Mouse (Mus musculus) limb, embryonic 14.5 days (tissue): ENCODE measurements around the gene Klhdc8b. TPM values are rescaled to one million over a fixed set of nuclear protein-coding genes. Genes with fewer than 3 reads are reported as not detected.

Experiments used
- ATAC-seq: fragments of 200-750 bp; cut with Nextera tagmentation; 2 replicates; pipeline ENCODE4 v1.8.0; 2017; ENCODE audit warnings: low read depth, moderate number of reproducible peaks, moderate TSS enrichment; ENCODE audit not compliant: low FRiP score
- DNase-seq: peaks from one replicate; pipeline ENCODE4 v3.0.0-alpha.2; 2015; ENCODE audit warnings: low spot score
- H3K27ac ChIP-seq: fragments of 300-500 bp; sonication (generic); replicated peaks from 2 replicates; pipeline ENCODE4 v1.5.1; 2014; ENCODE audit warnings: low read depth, mild to moderate bottlenecking, low read length, moderate library complexity, mixed read lengths
- H3K27me3 ChIP-seq: fragments of 300-500 bp; sonication (generic); 2 replicates; pipeline ENCODE4 v1.6.1; 2014; ENCODE audit warnings: low read length, mixed read lengths; ENCODE audit not compliant: control insufficient read depth, insufficient read depth
- H3K36me3 ChIP-seq: fragments of 300-500 bp; sonication (generic); 2 replicates; pipeline ENCODE4 v1.6.1; 2014; ENCODE audit warnings: mild to moderate bottlenecking, low read length, moderate library complexity, mixed read lengths; ENCODE audit not compliant: control insufficient read depth, insufficient read depth
- H3K4me1 ChIP-seq: fragments of 300-500 bp; sonication (generic); 2 replicates; pipeline ENCODE4 v1.6.1; 2014; ENCODE audit warnings: antibody characterized with exemption, low read length, mixed read lengths; ENCODE audit not compliant: control insufficient read depth, insufficient read depth
- H3K4me2 ChIP-seq: fragments of 300-500 bp; sonication (generic); replicated peaks from 2 replicates; pipeline ENCODE4 v1.6.1; 2014; ENCODE audit warnings: low read depth, mild to moderate bottlenecking, low read length, moderate library complexity; ENCODE audit not compliant: severe bottlenecking
- H3K4me3 ChIP-seq: fragments of 300-500 bp; sonication (generic); replicated peaks from 2 replicates; pipeline ENCODE4 v1.5.1; 2014; ENCODE audit warnings: low read length
- H3K9ac ChIP-seq: fragments of 300-500 bp; sonication (generic); 2 replicates; pipeline ENCODE4 v1.6.1; 2014; ENCODE audit warnings: mild to moderate bottlenecking, low read depth, low read length, moderate library complexity; ENCODE audit not compliant: severe bottlenecking
- H3K9me3 ChIP-seq: fragments of 300-500 bp; sonication (generic); 2 replicates; pipeline ENCODE4 v1.6.1; 2016; ENCODE audit warnings: low read length; ENCODE audit not compliant: control insufficient read depth
- POLR2A ChIP-seq: fragments of 200-500 bp; IDR thresholded peaks from 2 replicates; pipeline ENCODE4 v1.8.0; 2012; ENCODE audit warnings: inconsistent platforms, mild to moderate bottlenecking, moderate library complexity, borderline replicate concordance; ENCODE audit not compliant: insufficient read depth, insufficient read length; ENCODE audit errors: extremely low read depth
- WGBS: fragments of 180-500 bp; shearing (Covaris S2); extraction: QIAGEN DNeasy Blood & Tissue Kit; methylation state at CpG from one replicate; pipeline ENCODE4 v1.1.7; 2014; 5-methylcytosine and 5-hydroxymethylcytosine counted together
- polyA plus RNA-seq, 2 experiments: library from polyadenylated mRNA; depleted of rRNA in 1 of 2; stranded (reverse) in 1 of 2; unstranded in 1 of 2; fragments of >200 nt; fragmentation: Nextera tagmentation in 1 of 2; extraction: Ambion mirVana in 1 of 2; gene quantifications; 2 replicates each; pipeline versions ENCODE4 v1.2.1 to v1.2.3; 2012 to 2014

Gene Klhdc8b
- polyA plus RNA-seq, 2 experiments, result 27.7 to 43.1 TPM

- no peak overlapping the region for H3K9ac ChIP-seq
- peaks cover 3% of the 10 kb centered on the region; the same call in 1 of the 2 replicates for H3K9me3 ChIP-seq
- 73% methylated on average over 4 of the region's 4 CpGs for WGBS
- H3K36me3 ChIP-seq, result peaks cover 27% of the 10 kb centered on the region
- no peaks in the 10 kb centered on the region for H3K27me3 ChIP-seq
- H3K4me3 ChIP-seq, result no peak overlapping the region
- DNase-seq, result no peak
- no peak for TF ChIP-seq POLR2A
- no peak overlapping the region for H3K27ac ChIP-seq
- H3K4me2 ChIP-seq, result no peak overlapping the region
- ATAC-seq, result no peak
- no peaks in the 10 kb centered on the region for H3K4me1 ChIP-seq
Observed at GRCm38 (mm10) chr9:108469845-108470244, 8.5 kb upstream of the Klhdc8b start.

- H3K4me3 ChIP-seq, result no peak overlapping the region
- ATAC-seq (no peak), DNase-seq (no peak)
- H3K4me2 ChIP-seq, result no peak overlapping the region
- no peak overlapping the region for H3K9ac ChIP-seq
- peaks cover 31% of the 10 kb centered on the region for H3K36me3 ChIP-seq
- H3K27me3 ChIP-seq, result no peaks in the 10 kb centered on the region
- H3K9me3 ChIP-seq, result peaks cover 3% of the 10 kb centered on the region; the same call in 1 of the 2 replicates
- WGBS, result 77% methylated on average over 5 of the region's 5 CpGs
- TF ChIP-seq POLR2A, result no peak
- H3K27ac ChIP-seq, result no peak overlapping the region
- no peaks in the 10 kb centered on the region for H3K4me1 ChIP-seq
Observed at GRCm38 (mm10) chr9:108469430-108469829, 8.0 kb upstream of the Klhdc8b start.

GRCm38 (mm10) chr9:108466219-108466618 is 4.8 kb upstream of the Klhdc8b start:
- Histone ChIP-seq H3K27ac (no peak overlapping the region), H3K27me3 (no peaks in the 10 kb centered on the region), H3K9me3 (peaks cover 3% of the 10 kb centered on the region; the same call in 1 of the 2 replicates), H3K4me1 (peaks cover 6% of the 10 kb centered on the region), H3K4me2 (no peak overlapping the region), H3K4me3 (no peak overlapping the region), H3K36me3 (peaks cover 51% of the 10 kb centered on the region), H3K9ac (no peak overlapping the region)
- DNase-seq (no peak), ATAC-seq (no peak)
- TF ChIP-seq POLR2A, result no peak
- 91% methylated on average over 2 of the region's 2 CpGs for WGBS

- ATAC-seq (no peak), DNase-seq (no peak)
- Histone ChIP-seq H3K36me3 (peaks cover 51% of the 10 kb centered on the region), H3K9ac (no peak overlapping the region), H3K27me3 (no peaks in the 10 kb centered on the region), H3K4me2 (no peak overlapping the region), H3K4me1 (peaks cover 7% of the 10 kb centered on the region), H3K4me3 (no peak overlapping the region), H3K9me3 (peaks cover 3% of the 10 kb centered on the region; the same call in 1 of the 2 replicates), H3K27ac (no peak overlapping the region)
- TF ChIP-seq POLR2A, result no peak
- WGBS, result 92% methylated on average over 9 of the region's 9 CpGs
Observed at GRCm38 (mm10) chr9:108463713-108464112, 2.3 kb upstream of the Klhdc8b start.

GRCm38 (mm10) chr9:108462192-108462591 is 811 bp upstream of the Klhdc8b start:
- no peak overlapping the region for H3K4me2 ChIP-seq
- 93% methylated on average over 10 of the region's 10 CpGs for WGBS
- DNase-seq (no peak), ATAC-seq (no peak)
- H3K27me3 ChIP-seq, result no peaks in the 10 kb centered on the region
- no peak overlapping the region for H3K4me3 ChIP-seq
- no peaks in the 10 kb centered on the region for H3K9me3 ChIP-seq
- peaks cover 7% of the 10 kb centered on the region for H3K4me1 ChIP-seq
- no peak overlapping the region for H3K9ac ChIP-seq
- H3K27ac ChIP-seq, result no peak overlapping the region
- H3K36me3 ChIP-seq, result peaks cover 47% of the 10 kb centered on the region
- no peak for TF ChIP-seq POLR2A

GRCm38 (mm10) chr9:108461675-108462074 is 294 bp upstream of the Klhdc8b start:
- peak overlapping the region; percentile 92 for H3K4me3 ChIP-seq
- no peaks in the 10 kb centered on the region for H3K27me3 ChIP-seq
- H3K9ac ChIP-seq, result peak overlapping the region; percentile 84
- no peak overlapping the region for H3K27ac ChIP-seq
- H3K9me3 ChIP-seq, result no peaks in the 10 kb centered on the region
- ATAC-seq, result no peak
- H3K4me1 ChIP-seq, result peaks cover 7% of the 10 kb centered on the region
- no peak for TF ChIP-seq POLR2A
- H3K36me3 ChIP-seq, result peaks cover 42% of the 10 kb centered on the region
- 89% methylated on average over 5 of the region's 5 CpGs for WGBS
- no peak for DNase-seq
- peak overlapping the region; percentile 90 for H3K4me2 ChIP-seq
